Mouse (Mus musculus): ENCODE measurements at regions not wholly inside any gene's neighbourhood (a gene's known extent, or its start where the extent isn't known, plus 50 kb on each side); places are given as distances from the start of the nearest gene placed in this dataset.

GRCm38 (mm10) chr17:76484130-76484529 lies 932.4 kb upstream of the Fam98a start:
- H3K4me3 ChIP-seq = no peak overlapping the region
- H3K4me1 ChIP-seq = no peaks in the 10 kb centered on the region
- H3K27me3 ChIP-seq = no peaks in the 10 kb centered on the region
- H3K36me3 ChIP-seq = no peaks in the 10 kb centered on the region
- 77% methylated on average over 2 of the region's 2 CpGs for WGBS
- no peak for ATAC-seq (ENCODE audit: insufficient number of reproducible peaks, insufficient read depth, low FRiP score, low TSS enrichment)
- no peak overlapping the region for H3K27ac ChIP-seq
- H3K9ac ChIP-seq = no peak overlapping the region
- H3K4me2 ChIP-seq (replicated peaks) = no peak overlapping the region
- H3K9me3 ChIP-seq = no peaks in the 10 kb centered on the region

GRCm38 (mm10) chr17:76451296-76451834 lies 899.6 kb upstream of the Fam98a start:
- H3K27me3 ChIP-seq = no peaks in the 10 kb centered on the region
- H3K4me3 ChIP-seq = no peak overlapping the region
- ATAC-seq (ENCODE audit: insufficient number of reproducible peaks, insufficient read depth, low FRiP score, low TSS enrichment) = no peak
- WGBS = 49% methylated on average over 4 of the region's 4 CpGs
- H3K4me2 ChIP-seq (replicated peaks) = no peak overlapping the region
- no peak overlapping the region for H3K27ac ChIP-seq
- no peaks in the 10 kb centered on the region for H3K9me3 ChIP-seq
- no peaks in the 10 kb centered on the region for H3K36me3 ChIP-seq
- no peaks in the 10 kb centered on the region for H3K4me1 ChIP-seq
- H3K9ac ChIP-seq = no peak overlapping the region

Measured in embryonic facial prominence, embryonic 12.5 days (tissue).